Mouse (Mus musculus) kidney, embryonic 14.5 days (tissue): ENCODE data around the gene Git2. TPM values are rescaled to one million over a fixed set of nuclear protein-coding genes. Genes with fewer than 3 reads are reported as not detected.

ENCODE experiments used
- ATAC-seq: fragments of 200-750 bp; cut with Nextera tagmentation; 2 replicates; pipeline ENCODE4 v1.8.0; 2017; ENCODE audit warnings: moderate number of reproducible peaks, mild to moderate bottlenecking, moderate TSS enrichment, moderate library complexity; ENCODE audit not compliant: low FRiP score, low TSS enrichment
- H3K27ac ChIP-seq: fragments of 300-500 bp; sonication (generic); 2 replicates; pipeline ENCODE4 v1.5.1; 2014; ENCODE audit warnings: low read depth, mild to moderate bottlenecking, low read length, moderate library complexity, mixed read lengths
- H3K27me3 ChIP-seq: fragments of 300-500 bp; sonication (generic); 2 replicates; pipeline ENCODE4 v1.6.1; 2014; ENCODE audit warnings: mild to moderate bottlenecking, low read length; ENCODE audit not compliant: control insufficient read depth, insufficient read depth
- H3K36me3 ChIP-seq: fragments of 300-500 bp; sonication (generic); 2 replicates; pipeline ENCODE4 v1.6.1; 2014; ENCODE audit warnings: low read length, mixed read lengths; ENCODE audit not compliant: control insufficient read depth, insufficient read depth
- H3K4me1 ChIP-seq: fragments of 300-500 bp; sonication (generic); 2 replicates; pipeline ENCODE4 v1.6.1; 2014; ENCODE audit warnings: low read length, mixed read lengths; ENCODE audit not compliant: control insufficient read depth, insufficient read depth
- H3K4me2 ChIP-seq: fragments of 300-500 bp; sonication (generic); replicated peaks from 2 replicates; pipeline ENCODE4 v1.6.1; 2014; ENCODE audit warnings: low read depth, mild to moderate bottlenecking, low read length
- H3K4me3 ChIP-seq: fragments of 300-500 bp; sonication (generic); 2 replicates; pipeline ENCODE4 v1.5.1; 2014; ENCODE audit warnings: mild to moderate bottlenecking, low read length
- H3K9ac ChIP-seq: fragments of 300-500 bp; sonication (generic); 2 replicates; pipeline ENCODE4 v1.6.1; 2014; ENCODE audit warnings: low read depth, mild to moderate bottlenecking, low read length, moderate library complexity
- H3K9me3 ChIP-seq: fragments of 300-500 bp; sonication (generic); 2 replicates; pipeline ENCODE4 v1.6.1; 2016; ENCODE audit warnings: low read length; ENCODE audit not compliant: control insufficient read depth
- WGBS: fragments of 180-500 bp; shearing (Covaris S2); extraction: QIAGEN DNeasy Blood & Tissue Kit; methylation state at CpG from one replicate; pipeline ENCODE4 v1.1.7; 2014; 5-methylcytosine and 5-hydroxymethylcytosine counted together
- microRNA-seq: library from miRNA; unstranded; fragments of <30 nt; microRNA quantifications from one replicate; pipeline ENCODE4, GENCODE M21; 2016
- polyA plus RNA-seq: library from polyadenylated mRNA; unstranded; fragments of >200 nt; fragmentation: Nextera tagmentation; extraction: Ambion mirVana; gene quantifications from 2 replicates; pipeline ENCODE4 v1.2.1, GENCODE M21; 2014

Gene Git2
- polyA plus RNA-seq, 1 experiment from 2014 or later = 41.7 TPM

DNA sequence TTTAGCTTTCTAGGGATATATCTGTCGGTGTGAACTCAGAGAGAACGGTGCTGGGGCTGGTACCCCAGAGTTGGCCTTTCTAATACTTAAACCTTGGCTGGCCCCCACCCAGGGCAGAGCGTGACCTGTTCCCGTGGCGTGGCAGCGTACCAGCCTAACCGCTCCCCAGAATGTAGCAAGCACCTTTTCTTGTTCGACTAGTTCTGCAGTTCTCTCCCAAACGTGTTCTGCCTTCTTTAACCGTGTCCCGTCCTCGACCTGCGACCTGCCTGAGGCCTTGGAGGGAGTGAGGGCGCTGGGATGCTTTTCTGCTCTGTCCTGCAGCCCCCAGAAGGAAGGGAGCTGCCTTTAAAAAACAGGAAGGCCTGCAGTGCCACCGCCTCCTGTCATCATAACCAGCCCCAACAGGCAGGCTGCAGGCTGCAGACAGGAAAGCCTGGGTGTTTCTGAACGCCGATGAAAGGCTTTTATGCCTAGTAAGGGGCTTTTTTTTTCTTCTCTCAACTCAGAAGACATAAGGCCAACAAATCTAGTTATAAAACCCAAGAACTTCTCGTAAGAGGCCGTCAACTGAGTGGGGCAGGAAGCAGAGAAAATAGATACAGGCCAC, 94.5 kb downstream of the Git2 start:
- 0 out of 2 replicates have a peak overlapping the region, but pooled peaks have one; percentile 48 for H3K27ac ChIP-seq
- peaks cover 3% of the 10 kb centered on the region; the same call in 1 of the 2 replicates for H3K36me3 ChIP-seq
- 42% methylated on average over 19 of the region's 19 CpGs for WGBS
- no peak overlapping the region for H3K4me3 ChIP-seq
- no peak overlapping the region; the same call in 1 of the 2 replicates for H3K4me2 ChIP-seq
- peaks cover 46% of the 10 kb centered on the region for H3K4me1 ChIP-seq
- no peaks in the 10 kb centered on the region for H3K27me3 ChIP-seq
- H3K9ac ChIP-seq = no peak overlapping the region; the same call in 1 of the 2 replicates
- ATAC-seq = no peak
- no peaks in the 10 kb centered on the region for H3K9me3 ChIP-seq

DNA sequence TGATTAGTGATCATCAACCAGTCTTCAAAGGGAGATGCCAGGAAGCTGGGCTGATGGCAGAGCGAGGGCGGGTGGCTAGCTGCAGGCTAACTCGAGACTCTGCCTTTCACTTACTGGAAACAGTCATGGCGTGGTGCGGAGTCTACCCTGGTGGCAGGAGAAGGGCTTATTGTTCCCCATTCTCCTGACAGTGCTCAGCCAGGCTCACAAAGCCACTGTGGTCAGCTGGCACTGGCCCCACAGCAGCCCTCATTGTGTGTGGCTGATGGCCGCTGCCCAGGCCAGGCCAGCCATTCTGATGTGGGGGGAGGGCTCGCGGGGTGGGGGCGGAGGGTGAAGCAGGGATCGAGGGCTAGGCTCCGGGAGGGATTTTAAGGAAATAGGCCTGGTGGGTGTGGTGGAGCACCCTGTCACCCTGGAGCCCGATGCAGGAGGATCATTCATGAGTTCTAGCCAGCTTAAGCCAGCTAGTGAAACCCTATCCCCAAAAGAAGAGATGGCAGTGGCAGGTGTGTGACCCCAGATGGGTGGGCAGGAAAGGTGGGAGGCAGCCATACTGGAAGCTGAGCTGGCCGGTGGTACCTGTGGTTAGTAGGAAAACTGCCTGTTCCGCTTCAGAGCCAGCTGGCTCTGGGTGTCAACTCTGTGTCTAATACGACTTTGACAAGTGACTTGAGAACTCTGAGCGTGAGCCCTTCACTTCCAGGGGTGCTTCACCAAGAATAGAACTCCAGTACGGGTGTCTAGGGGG, 95.3 kb downstream of the Git2 start:
- 51% methylated on average over 17 of the region's 17 CpGs for WGBS
- no peak for ATAC-seq
- H3K4me2 ChIP-seq = 0 out of 2 replicates have a peak overlapping the region, but pooled peaks have one; percentile 3
- H3K9me3 ChIP-seq = no peaks in the 10 kb centered on the region
- peaks cover 4% of the 10 kb centered on the region; the same call in 1 of the 2 replicates for H3K36me3 ChIP-seq
- H3K27me3 ChIP-seq = no peaks in the 10 kb centered on the region
- H3K4me1 ChIP-seq = peaks cover 46% of the 10 kb centered on the region
- no peak overlapping the region for H3K4me3 ChIP-seq
- H3K27ac ChIP-seq = 0 out of 2 replicates have a peak overlapping the region, but pooled peaks have one; percentile 48
- H3K9ac ChIP-seq = no peak overlapping the region

Small RNAs within 50 kb of the gene (microRNA-seq; reads per million reads assigned to microRNA genes)
- not detected for gene Mir7028

Other genes with a start within 250 kb of the Git2 start
- gene Fam222a, start 207.5 kb downstream of the Git2 start, polyA plus RNA-seq = 5.6 and 5.8 TPM in 2 replicates
- 12.8 and 18.6 TPM in 2 replicates for gene Trpv4, start 117.1 kb downstream of the Git2 start, polyA plus RNA-seq
- gene Gltp, start 84.5 kb downstream of the Git2 start, polyA plus RNA-seq = 42.6 and 64.5 TPM in 2 replicates
- 10.0 and 18.5 TPM in 2 replicates for gene Tchp, start 67.8 kb downstream of the Git2 start, polyA plus RNA-seq
- 37.0 and 67.9 TPM in 2 replicates for gene Ankrd13a, start 840 bp downstream of the Git2 start, polyA plus RNA-seq
- gene 1500011B03Rik, start 48.0 kb upstream of the Git2 start, polyA plus RNA-seq = 128 and 143 TPM in 2 replicates
- not detected in 2 replicates for gene 4930519G04Rik, start 78.1 kb upstream of the Git2 start, polyA plus RNA-seq
- gene Gm9936, start 83.2 kb upstream of the Git2 start, polyA plus RNA-seq = not detected in 2 replicates
- gene Oasl2, start 121.4 kb upstream of the Git2 start, polyA plus RNA-seq = 2.2 and 4.0 TPM in 2 replicates
- gene Oasl1, start 147.7 kb upstream of the Git2 start, polyA plus RNA-seq = 1.2 and 2.5 TPM in 2 replicates
- gene 2210016L21Rik, start 166.6 kb upstream of the Git2 start, polyA plus RNA-seq = 51.1 and 58.9 TPM in 2 replicates
- gene Hnf1a, start 195.6 kb upstream of the Git2 start, polyA plus RNA-seq = 5.4 and 6.8 TPM in 2 replicates
- gene Sppl3, start 235.6 kb upstream of the Git2 start, polyA plus RNA-seq = 23.9 and 26.1 TPM in 2 replicates